Mouse (Mus musculus): Measurements from ENCODE around the gene Hfe.
A peak's percentile ranks its signal among the peaks of the same experiment; 100 is the strongest.
"Not testable (repeated sequence)": the region's sequence is repeated elsewhere in the genome, so short reads cannot be mapped to it uniquely, and the experiment has no call there.

Gene Hfe

GRCm38 (mm10) chr13:23728472-23729191, 18.0 kb upstream of the Hfe start:
- no peak overlapping the region for H3K4me3 ChIP-seq (replicated peaks; ENCODE audit: low read length)
- peaks cover 21% of the 10 kb centered on the region for H3K27me3 ChIP-seq (ENCODE audit: insufficient read depth, low read length)
- peaks cover 5% of the 10 kb centered on the region; the same call in 1 of the 2 replicates for H3K4me1 ChIP-seq (replicated peaks; ENCODE audit: low read depth, low read length)
- TF ChIP-seq CTCF (conservative IDR thresholded peaks at IDR 0.05; ENCODE audit: low read length) (no peak), NANOG (IDR thresholded peaks at IDR 0.05; ENCODE audit: borderline replicate concordance, low read length) (no peak), POU5F1 (IDR thresholded peaks at IDR 0.05; ENCODE audit: borderline replicate concordance, low read length) (no peak)
- no peaks in the 10 kb centered on the region for H3K36me3 ChIP-seq (ENCODE audit: insufficient read depth, low read length)
- no peaks in the 10 kb centered on the region for H3K9me3 ChIP-seq (ENCODE audit: low read length)

GRCm38 (mm10) chr13:23725213-23725612, 14.6 kb upstream of the Hfe start:
- Histone ChIP-seq H3K27me3 (ENCODE audit: insufficient read depth, low read length) (peaks cover 21% of the 10 kb centered on the region), H3K4me1 (replicated peaks; ENCODE audit: low read depth, low read length) (peaks cover 5% of the 10 kb centered on the region; the same call in 1 of the 2 replicates), H3K4me3 (replicated peaks; ENCODE audit: low read length) (no peak overlapping the region), H3K36me3 (ENCODE audit: insufficient read depth, low read length) (no peaks in the 10 kb centered on the region), H3K9me3 (ENCODE audit: low read length) (no peaks in the 10 kb centered on the region)
- TF ChIP-seq POU5F1 (IDR thresholded peaks at IDR 0.05; ENCODE audit: borderline replicate concordance, low read length): no peak
- TF ChIP-seq CTCF (conservative IDR thresholded peaks at IDR 0.05; ENCODE audit: low read length): no peak
- no peak for TF ChIP-seq NANOG (IDR thresholded peaks at IDR 0.05; ENCODE audit: borderline replicate concordance, low read length)

DNA sequence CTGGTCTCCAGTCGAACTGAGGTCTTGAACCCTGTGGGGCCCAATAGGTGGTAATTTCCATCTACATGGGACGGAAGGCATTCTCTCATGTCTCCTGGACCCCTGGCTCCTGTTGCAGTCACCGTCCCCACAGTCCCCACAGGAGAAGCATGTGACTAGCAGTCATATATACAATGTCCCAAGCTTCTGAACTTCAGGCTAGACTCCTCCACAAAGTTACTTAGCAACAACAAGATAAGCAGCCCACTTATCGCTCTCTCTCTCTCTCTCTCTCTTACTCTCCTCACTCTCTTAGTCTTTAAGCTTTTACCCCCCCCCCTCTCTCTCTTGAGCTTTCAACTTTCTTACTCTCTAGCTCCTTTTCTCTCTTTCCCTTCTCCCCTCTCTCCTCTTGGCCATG, 13.6 kb upstream of the Hfe start:
- no peak overlapping the region for H3K4me3 ChIP-seq (replicated peaks; ENCODE audit: low read length)
- peaks cover 4% of the 10 kb centered on the region; the same call in 1 of the 2 replicates for H3K4me1 ChIP-seq (replicated peaks; ENCODE audit: low read depth, low read length)
- H3K27me3 ChIP-seq (ENCODE audit: insufficient read depth, low read length): peaks cover 19% of the 10 kb centered on the region
- H3K36me3 ChIP-seq (ENCODE audit: insufficient read depth, low read length): no peaks in the 10 kb centered on the region
- H3K9me3 ChIP-seq (ENCODE audit: low read length): no peaks in the 10 kb centered on the region
- no peak for TF ChIP-seq CTCF (conservative IDR thresholded peaks at IDR 0.05; ENCODE audit: low read length)
- no peak for TF ChIP-seq NANOG (IDR thresholded peaks at IDR 0.05; ENCODE audit: borderline replicate concordance, low read length)
- no peak for TF ChIP-seq POU5F1 (IDR thresholded peaks at IDR 0.05; ENCODE audit: borderline replicate concordance, low read length)

DNA sequence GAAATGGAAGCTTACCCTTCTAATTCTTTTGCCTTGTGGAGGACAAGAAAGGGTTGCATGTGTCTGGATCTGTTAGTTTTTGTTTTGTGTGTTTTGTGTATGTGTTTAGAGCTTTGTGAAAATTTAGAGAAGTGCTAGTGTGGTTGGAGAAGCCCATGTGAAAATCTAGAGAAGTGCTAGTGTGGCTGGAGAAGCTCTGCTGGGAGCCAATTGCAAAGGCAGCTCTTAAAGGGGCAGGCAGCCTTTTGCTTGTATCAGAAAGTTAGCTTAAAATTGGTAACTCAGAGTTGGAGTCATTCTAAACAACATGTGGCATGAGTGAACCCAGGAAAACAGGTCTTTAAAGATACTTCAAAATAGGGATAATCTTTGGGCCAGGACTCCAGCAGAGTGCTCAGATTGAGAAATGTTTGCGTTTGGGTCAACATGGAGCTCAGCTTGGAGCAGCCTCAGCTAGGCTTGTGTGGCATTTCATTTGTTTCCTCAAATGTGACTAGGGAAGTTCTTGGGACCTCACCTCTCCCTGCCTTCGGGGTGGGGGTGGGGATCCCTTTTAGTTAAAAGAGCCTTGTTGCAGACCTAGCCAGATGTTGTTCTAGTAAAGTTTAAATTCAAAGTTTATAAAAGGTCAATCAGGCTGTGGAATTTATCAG, 7.1 kb upstream of the Hfe start:
- H3K4me1 ChIP-seq (replicated peaks; ENCODE audit: low read depth, low read length): peaks cover 11% of the 10 kb centered on the region; the same call in 1 of the 2 replicates
- not testable (repeated sequence) for H3K9me3 ChIP-seq (ENCODE audit: low read length); H3K36me3 ChIP-seq (ENCODE audit: insufficient read depth, low read length); H3K27me3 ChIP-seq (ENCODE audit: insufficient read depth, low read length); H3K4me3 ChIP-seq (replicated peaks; ENCODE audit: low read length)

- Histone ChIP-seq H3K27me3 (ENCODE audit: insufficient read depth, low read length) (no peaks in the 10 kb centered on the region), H3K36me3 (ENCODE audit: insufficient read depth, low read length) (no peaks in the 10 kb centered on the region), H3K4me3 (replicated peaks; ENCODE audit: low read length) (no peak overlapping the region), H3K4me1 (replicated peaks; ENCODE audit: low read depth, low read length) (peaks cover 11% of the 10 kb centered on the region; the same call in 1 of the 2 replicates), H3K9me3 (ENCODE audit: low read length) (no peaks in the 10 kb centered on the region)
- TF ChIP-seq CTCF (conservative IDR thresholded peaks at IDR 0.05; ENCODE audit: low read length) (no peak), NANOG (IDR thresholded peaks at IDR 0.05; ENCODE audit: borderline replicate concordance, low read length) (no peak), POU5F1 (IDR thresholded peaks at IDR 0.05; ENCODE audit: borderline replicate concordance, low read length) (no peak)
Observed at GRCm38 (mm10) chr13:23717176-23717575, 6.5 kb upstream of the Hfe start.

DNA sequence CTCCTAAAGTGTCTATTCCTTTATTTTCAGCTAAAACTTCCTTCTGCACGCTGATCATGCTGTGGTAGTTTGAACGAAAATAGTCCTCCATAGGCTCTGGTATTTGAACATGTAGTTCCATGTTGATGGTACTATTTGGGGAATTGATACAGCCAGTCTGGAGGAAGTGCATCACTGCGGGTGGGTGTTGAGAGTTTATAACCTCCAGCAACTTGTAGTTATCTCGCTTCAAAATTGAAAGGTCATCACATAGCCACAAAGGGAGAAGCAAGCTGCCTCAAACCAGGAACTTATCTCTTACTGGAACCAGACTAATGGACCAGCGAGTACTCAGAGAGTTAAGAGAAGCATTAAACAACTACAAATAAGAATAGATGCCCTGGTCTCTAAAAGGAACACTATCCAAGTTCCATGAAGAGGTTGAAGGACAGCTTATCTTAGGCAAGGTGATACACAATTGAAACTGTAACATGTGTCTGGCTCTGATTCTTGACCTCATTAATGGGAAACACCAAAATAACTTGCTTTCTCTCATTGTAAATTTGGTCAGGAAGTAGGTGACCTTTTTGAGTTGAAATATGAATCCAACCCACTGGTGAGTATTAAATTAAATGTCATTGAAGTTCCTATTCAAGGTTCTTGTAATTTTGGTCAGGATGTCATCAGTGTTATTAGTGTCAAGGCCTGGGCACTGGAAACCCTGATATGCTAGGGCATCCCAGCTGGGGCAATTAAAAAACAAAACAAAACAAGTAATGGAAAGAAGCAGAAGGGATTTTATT, 5.8 kb upstream of the Hfe start:
- no peaks in the 10 kb centered on the region for H3K9me3 ChIP-seq (ENCODE audit: low read length)
- H3K4me1 ChIP-seq (replicated peaks; ENCODE audit: low read depth, low read length): peaks cover 11% of the 10 kb centered on the region; the same call in 1 of the 2 replicates
- H3K4me3 ChIP-seq (replicated peaks; ENCODE audit: low read length): no peak overlapping the region
- H3K27me3 ChIP-seq (ENCODE audit: insufficient read depth, low read length): peaks cover 4% of the 10 kb centered on the region; the same call in 1 of the 2 replicates
- no peak for TF ChIP-seq CTCF (conservative IDR thresholded peaks at IDR 0.05; ENCODE audit: low read length)
- no peak for TF ChIP-seq NANOG (IDR thresholded peaks at IDR 0.05; ENCODE audit: borderline replicate concordance, low read length)
- TF ChIP-seq POU5F1 (IDR thresholded peaks at IDR 0.05; ENCODE audit: borderline replicate concordance, low read length): no peak
- H3K36me3 ChIP-seq (ENCODE audit: insufficient read depth, low read length): no peaks in the 10 kb centered on the region

- TF ChIP-seq NANOG (IDR thresholded peaks at IDR 0.05; ENCODE audit: borderline replicate concordance, low read length) (no peak), CTCF (conservative IDR thresholded peaks at IDR 0.05; ENCODE audit: low read length) (no peak), POU5F1 (IDR thresholded peaks at IDR 0.05; ENCODE audit: borderline replicate concordance, low read length) (no peak)
- Histone ChIP-seq H3K9me3 (ENCODE audit: low read length) (no peaks in the 10 kb centered on the region), H3K36me3 (ENCODE audit: insufficient read depth, low read length) (no peaks in the 10 kb centered on the region), H3K4me3 (replicated peaks; ENCODE audit: low read length) (peak overlapping the region; percentile 48), H3K27me3 (ENCODE audit: insufficient read depth, low read length) (peaks cover 51% of the 10 kb centered on the region), H3K4me1 (replicated peaks; ENCODE audit: low read depth, low read length) (peaks cover 14% of the 10 kb centered on the region)
Observed at GRCm38 (mm10) chr13:23709714-23710373, 810 bp downstream of the Hfe start.

DNA sequence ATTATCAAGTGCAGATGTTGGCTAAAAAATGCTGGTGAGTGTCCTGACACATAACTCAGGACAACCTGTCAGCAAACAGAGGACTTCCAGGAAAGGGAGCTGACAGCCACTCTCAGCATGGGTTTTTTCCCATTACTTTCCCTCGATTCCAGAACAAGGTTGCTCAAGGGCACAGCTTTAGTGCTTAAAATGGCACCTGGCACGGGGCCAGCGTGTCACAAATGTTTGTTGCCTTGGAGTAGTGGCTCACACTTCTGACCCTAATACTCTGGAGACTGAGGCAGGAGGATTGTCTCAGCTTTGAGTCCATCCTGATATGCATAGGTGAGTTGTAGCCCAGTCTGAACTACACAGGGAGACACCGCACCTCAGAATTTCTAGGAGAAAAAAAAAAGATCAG, 2.0 kb downstream of the Hfe start:
- H3K36me3 ChIP-seq (ENCODE audit: insufficient read depth, low read length): no peaks in the 10 kb centered on the region
- H3K9me3 ChIP-seq (ENCODE audit: low read length): no peaks in the 10 kb centered on the region
- H3K4me3 ChIP-seq (replicated peaks; ENCODE audit: low read length): no peak overlapping the region
- H3K4me1 ChIP-seq (replicated peaks; ENCODE audit: low read depth, low read length): peaks cover 14% of the 10 kb centered on the region
- peaks cover 51% of the 10 kb centered on the region for H3K27me3 ChIP-seq (ENCODE audit: insufficient read depth, low read length)
- TF ChIP-seq POU5F1 (IDR thresholded peaks at IDR 0.05; ENCODE audit: borderline replicate concordance, low read length) (no peak), NANOG (IDR thresholded peaks at IDR 0.05; ENCODE audit: borderline replicate concordance, low read length) (no peak), CTCF (conservative IDR thresholded peaks at IDR 0.05; ENCODE audit: low read length) (no peak)
